Mouse (Mus musculus) CH12.LX (cell line): ENCODE results near the gene Xpr1.

ENCODE experiments used
- BHLHE40 ChIP-seq: IDR thresholded peaks from 2 replicates; pipeline ENCODE4 v1.6.1; 2011; ENCODE audit warnings: mild to moderate bottlenecking, low read depth, low read length, improper control_type of control experiment
- CHD1 ChIP-seq: IDR thresholded peaks from 2 replicates; pipeline ENCODE4 v1.6.1; 2012; ENCODE audit warnings: low read depth, low read length, improper control_type of control experiment, inconsistent platforms
- CTCF ChIP-seq, 2 experiments: IDR thresholded peaks in 1 of 2; conservative IDR thresholded peaks in 1 of 2; 2 replicates each; pipeline ENCODE4 v1.5.1; 2011 to 2012; ENCODE audit warnings: low read depth in 2 of 2, low read length in 2 of 2, improper control_type of control experiment in 1 of 2, inconsistent platforms in 1 of 2, mild to moderate bottlenecking in 1 of 2, moderate library complexity in 1 of 2
- EP300 ChIP-seq: IDR thresholded peaks from 2 replicates; pipeline ENCODE4 v1.6.1; 2011; ENCODE audit warnings: low read length, improper control_type of control experiment
- GABPA ChIP-seq: IDR thresholded peaks from 2 replicates; pipeline ENCODE4 v1.6.1; 2012; ENCODE audit warnings: low read depth, low read length, improper control_type of control experiment, inconsistent platforms; ENCODE audit not compliant: insufficient replicate concordance
- HCFC1 ChIP-seq: IDR thresholded peaks from 2 replicates; pipeline ENCODE4 v1.6.1; 2012; ENCODE audit warnings: low read depth, mild to moderate bottlenecking, inconsistent platforms, low read length, improper control_type of control experiment
- JUN ChIP-seq: IDR thresholded peaks from 2 replicates; pipeline ENCODE4 v1.6.1; 2011; ENCODE audit warnings: low read depth, mild to moderate bottlenecking, low read length, improper control_type of control experiment, moderate library complexity; ENCODE audit not compliant: insufficient read depth
- MEF2A ChIP-seq: IDR thresholded peaks from 2 replicates; pipeline ENCODE4 v1.6.1; 2014; ENCODE audit warnings: low read depth, mild to moderate bottlenecking, inconsistent platforms, low read length, improper control_type of control experiment, borderline replicate concordance
- MXI1 ChIP-seq: IDR thresholded peaks from 2 replicates; pipeline ENCODE4 v1.6.1; 2011; ENCODE audit warnings: mild to moderate bottlenecking, low read depth, low read length, improper control_type of control experiment
- MYC ChIP-seq: IDR thresholded peaks from 2 replicates; pipeline ENCODE4 v1.6.1; 2011; ENCODE audit warnings: low read depth, mild to moderate bottlenecking, improper control_type of control experiment, low read length
- POLR2A ChIP-seq: IDR thresholded peaks from 2 replicates; pipeline ENCODE4 v1.6.1; 2011; ENCODE audit warnings: low read depth, mild to moderate bottlenecking, improper control_type of control experiment, low read length
- USF1 ChIP-seq: IDR thresholded peaks from 2 replicates; pipeline ENCODE4 v1.6.1; 2014; ENCODE audit warnings: low read depth, mild to moderate bottlenecking, inconsistent platforms, low read length, improper control_type of control experiment
- ZC3H11A ChIP-seq: IDR thresholded peaks from 2 replicates; pipeline ENCODE4 v1.6.1; 2012; ENCODE audit warnings: low read depth, mild to moderate bottlenecking, inconsistent platforms, low read length, improper control_type of control experiment
- ZKSCAN1 ChIP-seq: IDR thresholded peaks from 2 replicates; pipeline ENCODE4 v1.6.1; 2012; ENCODE audit warnings: low read depth, inconsistent platforms, low read length, improper control_type of control experiment, borderline replicate concordance

- no peak for TF ChIP-seq BHLHE40
- no peak for TF ChIP-seq POLR2A
- no peak for TF ChIP-seq CHD1
- no peak for TF ChIP-seq GABPA
- no peak for TF ChIP-seq EP300
- TF ChIP-seq JUN: no peak
- TF ChIP-seq ZKSCAN1: no peak
- no peak for TF ChIP-seq CTCF (conservative IDR thresholded peaks at IDR 0.05 in 1 of 2, IDR thresholded peaks at IDR 0.05 in 1 of 2; ENCODE audit: low read depth in 2 of 2, low read length in 2 of 2)
- TF ChIP-seq USF1: no peak
- TF ChIP-seq MEF2A: no peak
- TF ChIP-seq HCFC1: no peak
- no peak for TF ChIP-seq MXI1
- no peak for TF ChIP-seq MYC
- TF ChIP-seq ZC3H11A: no peak
Measured at GRCm38 (mm10) chr1:155306879-155307278, 110.3 kb downstream of the Xpr1 start.
